Mouse (Mus musculus) ES-Bruce4 (cell line): ENCODE measurements at regions not wholly inside any gene's neighbourhood (a gene's known extent, or its start where the extent isn't known, plus 50 kb on each side); places are given as distances from the start of the nearest gene placed in this dataset.

Experiments
- CTCF ChIP-seq: IDR thresholded peaks from one replicate; pipeline ENCODE4 v1.8.1; 2011; ENCODE audit warnings: low read depth, low read length
- POLR2A ChIP-seq: IDR thresholded peaks from one replicate; pipeline ENCODE4 v1.8.1; 2011; ENCODE audit warnings: low read length; ENCODE audit not compliant: insufficient read depth

DNA sequence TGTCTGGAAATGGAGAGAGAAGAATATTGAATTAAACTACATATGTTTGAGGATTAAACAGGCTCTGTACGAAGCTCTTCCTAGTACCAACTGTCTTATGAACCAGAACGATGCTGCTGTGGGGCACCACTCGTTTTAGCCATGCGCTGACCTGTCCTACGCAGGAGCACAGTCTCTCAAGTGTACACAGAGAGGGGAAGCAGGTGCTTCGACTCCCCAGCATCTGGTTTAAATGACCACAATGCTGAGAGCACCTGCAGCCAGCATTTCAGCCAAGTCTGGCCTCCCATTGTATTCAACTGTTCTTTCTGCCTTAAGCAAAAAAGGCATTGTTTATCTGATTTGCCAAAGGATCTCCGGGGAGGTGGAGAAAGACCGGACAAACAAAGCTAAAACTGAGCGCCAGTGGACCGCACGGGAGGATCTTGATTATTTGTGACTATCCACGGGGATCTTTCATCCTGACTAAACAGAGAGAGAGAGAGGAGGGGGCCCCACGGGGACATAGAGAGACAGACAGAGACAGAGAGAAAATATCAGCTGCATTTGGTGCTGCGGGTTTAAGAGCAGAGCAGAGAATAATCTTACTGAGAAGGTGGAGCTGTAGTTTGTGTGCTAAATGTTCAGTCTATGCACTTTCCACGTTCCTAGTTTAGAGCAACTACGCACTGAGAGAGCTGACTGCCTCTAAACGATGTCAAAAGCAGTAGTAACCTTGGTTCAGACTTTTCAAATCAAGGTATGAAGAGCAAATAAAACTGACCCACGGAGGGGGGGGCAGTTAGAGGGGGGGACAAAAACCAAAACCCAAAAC is 66.8 kb upstream of the Prep start:
- TF ChIP-seq POLR2A (no peak), CTCF (no peak)
